Mouse (Mus musculus) small intestine, adult 2 months (tissue): Measurements from ENCODE around the gene Fuca1. TPM values are rescaled to one million over a fixed set of nuclear protein-coding genes. Genes with fewer than 3 reads are reported as not detected.

Experiments
- H3K27ac ChIP-seq: fragments of 200-500 bp; 2 replicates; pipeline ENCODE4 v1.5.1; 2012; ENCODE audit warnings: low read depth, low read length, control low read depth, inconsistent platforms; ENCODE audit not compliant: insufficient read depth
- H3K27me3 ChIP-seq: fragments of 200-500 bp; 2 replicates; pipeline ENCODE4 v1.6.1; 2012; ENCODE audit warnings: mild to moderate bottlenecking, moderate library complexity, low read length, inconsistent platforms; ENCODE audit not compliant: control insufficient read depth, insufficient read depth
- H3K36me3 ChIP-seq: fragments of 200-500 bp; 2 replicates; pipeline ENCODE4 v1.6.1; 2012; ENCODE audit warnings: mild to moderate bottlenecking, low read length, control low read depth, inconsistent platforms; ENCODE audit not compliant: control insufficient read depth, insufficient read depth
- H3K4me1 ChIP-seq: fragments of 200-500 bp; 2 replicates; pipeline ENCODE4 v1.6.1; 2012; ENCODE audit warnings: low read length, inconsistent platforms, mixed read lengths; ENCODE audit not compliant: control insufficient read depth, insufficient read depth, insufficient read length
- H3K4me3 ChIP-seq: fragments of 200-500 bp; 2 replicates; pipeline ENCODE4 v1.5.1; 2012; ENCODE audit warnings: low read depth, mild to moderate bottlenecking, control low read depth, inconsistent platforms, low read length, moderate library complexity
- CTCF ChIP-seq: fragments of 200-500 bp; IDR thresholded peaks from 2 replicates; pipeline ENCODE4 v1.5.1; 2012; ENCODE audit warnings: low read depth, mild to moderate bottlenecking, control low read depth, inconsistent platforms, low read length, moderate library complexity, mixed read lengths; ENCODE audit not compliant: insufficient replicate concordance, insufficient read length; ENCODE audit errors: extremely low read depth
- POLR2A ChIP-seq: fragments of 200-500 bp; IDR thresholded peaks from 2 replicates; pipeline ENCODE4 v1.6.1; 2012; ENCODE audit warnings: low read depth, mild to moderate bottlenecking, control low read depth, inconsistent platforms, low read length, moderate library complexity
- WGBS: fragments of 180-500 bp; shearing (Covaris S2); methylation state at CpG from one replicate; pipeline ENCODE4 v1.1.7; 2018; 5-methylcytosine and 5-hydroxymethylcytosine counted together
- polyA plus RNA-seq: library from polyadenylated mRNA; depleted of rRNA; stranded (reverse); fragments of >200 nt; gene quantifications from 2 replicates; pipeline ENCODE4 v1.2.3, GENCODE M21; 2012

Gene Fuca1
- polyA plus RNA-seq, 1 experiment = 108 TPM

DNA sequence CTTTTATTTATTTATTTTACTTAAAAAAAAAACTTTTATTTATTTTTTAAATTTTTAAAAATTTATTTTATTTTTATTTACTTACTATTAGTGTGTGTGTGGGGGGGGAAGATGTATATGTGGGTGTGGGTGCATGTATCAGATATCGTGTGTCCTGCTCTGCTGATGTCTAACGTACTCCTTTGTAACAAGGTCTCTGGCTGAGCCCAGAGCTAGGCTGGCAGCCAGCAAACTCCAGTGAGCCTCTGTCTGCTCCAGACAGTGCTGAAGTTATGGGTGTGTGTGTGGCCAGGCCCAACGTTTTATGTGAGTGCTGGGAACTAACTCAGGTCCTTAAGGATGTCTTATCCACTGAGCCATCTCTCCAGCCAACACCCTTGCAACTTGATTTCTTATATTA lies 8.4 kb upstream of the Fuca1 start:
- no peak overlapping the region for H3K27ac ChIP-seq
- no peaks in the 10 kb centered on the region for H3K27me3 ChIP-seq
- H3K4me1 ChIP-seq = peaks cover 5% of the 10 kb centered on the region
- WGBS = 78% methylated on average over 3 of the region's 3 CpGs
- TF ChIP-seq POLR2A (no peak), CTCF (no peak)
- H3K4me3 ChIP-seq = no peak overlapping the region
- no peaks in the 10 kb centered on the region for H3K36me3 ChIP-seq

DNA sequence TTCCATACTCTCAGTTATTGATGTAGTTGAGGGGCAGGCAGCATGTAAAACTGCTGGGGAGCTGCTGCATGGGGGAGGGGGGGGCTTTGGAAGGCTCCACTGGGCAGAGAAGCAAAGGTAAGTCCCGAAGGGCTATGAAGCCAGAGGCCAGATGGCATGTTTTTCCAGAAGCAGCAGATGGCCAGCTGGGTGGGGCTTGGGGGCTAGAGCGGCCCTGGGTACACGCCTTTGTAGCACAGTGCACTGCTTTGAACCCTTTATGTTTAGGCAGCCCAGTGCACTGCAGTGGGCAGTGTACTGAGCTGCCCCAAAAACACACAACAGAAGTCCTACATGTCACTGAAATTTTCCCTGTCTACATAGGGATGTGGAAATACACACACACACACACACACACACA lies 7.7 kb upstream of the Fuca1 start:
- Histone ChIP-seq H3K27me3 (no peaks in the 10 kb centered on the region), H3K36me3 (no peaks in the 10 kb centered on the region), H3K4me1 (peaks cover 6% of the 10 kb centered on the region), H3K27ac (no peak overlapping the region), H3K4me3 (no peak overlapping the region)
- WGBS = 33% methylated on average over 3 of the region's 3 CpGs
- TF ChIP-seq CTCF = no peak
- no peak for TF ChIP-seq POLR2A

DNA sequence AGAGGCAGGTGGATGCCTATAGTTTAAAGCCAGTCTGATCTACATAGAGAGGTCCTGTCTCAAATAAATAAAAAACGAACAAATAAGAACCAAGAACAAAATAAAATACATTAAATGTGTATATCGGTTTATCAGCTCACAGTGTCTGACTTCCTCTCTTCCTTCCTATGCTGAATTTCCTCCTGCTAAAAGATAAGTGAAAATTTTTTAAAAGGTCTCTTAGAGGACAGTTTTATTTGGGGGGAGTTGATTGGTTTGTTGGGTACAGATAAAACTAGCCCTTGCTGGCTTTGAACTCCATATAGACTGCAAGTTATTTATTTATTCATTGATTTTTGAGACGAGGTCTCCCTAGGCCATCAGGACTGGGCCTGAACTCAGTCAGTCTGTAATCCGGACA lies 7.1 kb upstream of the Fuca1 start:
- WGBS = 74% methylated on average over 4 of the region's 4 CpGs
- H3K4me1 ChIP-seq = peaks cover 12% of the 10 kb centered on the region
- H3K27me3 ChIP-seq = no peaks in the 10 kb centered on the region
- TF ChIP-seq POLR2A (no peak), CTCF (no peak)
- H3K27ac ChIP-seq = no peak overlapping the region
- H3K36me3 ChIP-seq = no peaks in the 10 kb centered on the region
- H3K4me3 ChIP-seq = no peak overlapping the region

DNA sequence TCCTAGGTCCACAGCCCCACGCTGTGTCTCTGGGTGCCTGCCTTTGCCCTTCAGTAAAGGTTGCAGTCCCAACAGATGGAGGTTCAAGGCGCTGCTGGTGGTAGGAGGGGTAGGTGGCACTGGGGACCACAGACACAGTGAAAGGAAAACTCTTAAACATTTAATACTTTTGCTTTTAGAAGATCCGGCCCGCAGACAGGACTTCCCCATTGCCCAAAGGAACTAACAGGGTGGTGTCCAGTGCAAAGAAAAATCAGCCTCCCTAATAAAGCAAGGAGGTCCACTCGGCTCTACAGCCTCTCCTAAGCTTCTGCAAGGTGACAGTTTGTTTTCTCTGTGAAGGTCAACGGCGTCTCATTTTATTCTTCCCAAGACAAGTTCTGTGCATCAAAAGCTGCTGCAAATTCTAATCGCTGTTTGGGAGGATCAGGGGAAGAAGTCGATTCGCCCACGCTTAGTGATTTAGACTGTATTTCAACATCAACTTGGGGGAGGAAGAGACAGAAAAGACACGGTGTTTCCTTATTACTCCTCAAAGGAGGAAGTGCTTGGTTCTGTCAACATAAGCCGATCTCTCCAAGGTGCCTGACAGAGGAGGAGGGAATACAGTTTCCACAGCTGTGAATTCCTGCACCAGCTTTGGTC lies 1.8 kb upstream of the Fuca1 start:
- H3K27ac ChIP-seq = peak overlapping the region; percentile 85
- peaks cover 10% of the 10 kb centered on the region for H3K36me3 ChIP-seq

DNA sequence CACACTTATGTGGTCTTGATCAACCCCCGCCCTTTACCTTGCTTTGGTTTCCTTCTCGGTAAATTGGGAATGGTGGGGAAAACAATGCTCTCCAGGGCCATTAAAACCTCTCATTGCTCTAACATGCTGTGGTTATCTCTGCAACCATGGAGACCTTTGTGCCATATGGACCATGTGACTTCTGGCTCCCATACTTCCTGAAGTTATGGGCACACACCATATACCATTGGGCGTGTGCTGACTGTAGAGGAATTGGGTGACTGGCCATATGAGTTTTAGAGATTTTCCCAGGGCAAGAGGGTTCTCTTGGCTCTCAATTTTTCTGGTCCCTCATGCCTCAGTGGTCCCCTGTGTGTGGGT lies 1.3 kb upstream of the Fuca1 start:
- TF ChIP-seq CTCF = no peak
- TF ChIP-seq POLR2A = no peak
- peak overlapping the region; percentile 37 for H3K4me3 ChIP-seq
- peaks cover 15% of the 10 kb centered on the region for H3K4me1 ChIP-seq
- no peaks in the 10 kb centered on the region for H3K27me3 ChIP-seq
- H3K36me3 ChIP-seq = peaks cover 13% of the 10 kb centered on the region
- H3K27ac ChIP-seq = peak overlapping the region; percentile 85
- WGBS = 23% methylated on average over 3 of the region's 3 CpGs

More for the DNA sequence above, 1.8 kb upstream of the Fuca1 start:
- WGBS = 26% methylated on average over 13 of the region's 13 CpGs
- peak overlapping the region; percentile 37 for H3K4me3 ChIP-seq
- TF ChIP-seq CTCF (no peak), POLR2A (no peak)
- no peaks in the 10 kb centered on the region for H3K27me3 ChIP-seq
- peaks cover 12% of the 10 kb centered on the region for H3K4me1 ChIP-seq

DNA sequence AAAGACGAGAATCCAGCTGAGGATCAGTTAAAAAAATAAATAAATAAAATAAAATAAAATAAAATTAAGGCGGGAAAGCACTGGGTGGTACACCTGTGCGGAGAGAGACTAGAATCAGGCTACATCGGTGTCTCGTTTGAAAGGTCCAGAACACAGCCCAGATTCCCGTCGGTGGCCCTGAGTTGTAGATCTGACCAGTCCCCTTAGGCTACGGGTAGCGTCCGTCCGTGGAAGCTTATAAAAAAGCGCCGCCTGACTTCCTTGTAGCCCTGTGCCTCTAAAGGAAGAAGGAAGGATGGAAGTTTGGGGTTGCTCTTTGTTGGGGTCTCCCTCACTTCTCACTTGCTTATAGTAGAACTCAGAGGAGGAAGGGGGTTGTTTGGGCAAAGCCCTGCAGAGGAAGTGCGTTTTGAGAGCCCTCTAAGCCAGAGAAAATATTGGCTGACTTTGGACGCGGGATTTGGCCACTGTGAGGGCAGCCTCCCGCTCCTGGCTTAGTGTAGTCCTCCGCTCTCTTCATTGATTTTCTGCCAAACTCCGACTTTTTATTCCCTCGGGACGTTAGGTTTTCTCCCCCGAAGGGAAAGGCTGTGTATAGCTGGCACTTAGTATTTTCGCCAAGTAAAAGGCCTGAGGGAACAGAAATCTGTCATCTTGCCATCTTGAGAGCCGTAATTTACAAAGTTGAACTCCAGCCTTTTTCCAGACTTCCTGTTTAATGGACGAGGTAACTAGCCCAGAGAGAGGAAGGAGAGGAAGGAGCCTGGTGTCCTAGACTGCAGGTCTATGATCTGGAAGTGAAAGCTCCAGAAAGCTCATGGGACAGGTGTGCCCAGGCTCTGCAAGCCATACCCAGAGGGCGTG lies 954 bp downstream of the Fuca1 start:
- TF ChIP-seq POLR2A (peak; percentile 65; the same call in 1 of the 2 replicates), CTCF (no peak; the same call in 1 of the 2 replicates)
- peaks cover 18% of the 10 kb centered on the region for H3K4me1 ChIP-seq
- H3K27me3 ChIP-seq = no peaks in the 10 kb centered on the region
- peaks cover 26% of the 10 kb centered on the region for H3K36me3 ChIP-seq
- peak overlapping the region; percentile 88 for H3K4me3 ChIP-seq
- 1% methylated on average over 26 of the region's 26 CpGs for WGBS
- peak overlapping the region; percentile 91 for H3K27ac ChIP-seq

DNA sequence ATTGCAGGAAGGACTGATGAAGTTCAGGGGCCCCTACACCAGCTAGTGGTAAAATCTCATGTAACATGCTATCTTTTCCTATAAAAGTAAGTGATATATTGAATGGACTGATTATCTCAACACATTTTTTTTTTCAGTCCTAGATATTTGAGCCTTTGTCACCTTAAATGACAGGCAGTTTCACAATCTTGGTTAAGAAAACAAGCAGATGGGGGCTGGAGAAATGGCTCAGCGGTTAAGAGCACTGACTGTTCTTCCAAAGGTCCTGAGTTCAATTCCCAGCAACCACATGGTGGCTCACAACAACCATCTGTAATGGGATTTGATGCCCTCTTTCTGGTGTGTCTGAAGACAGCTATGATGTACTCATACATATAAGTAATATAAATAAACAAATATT lies 1.7 kb downstream of the Fuca1 start:
- peaks cover 18% of the 10 kb centered on the region for H3K4me1 ChIP-seq
- H3K27me3 ChIP-seq = no peaks in the 10 kb centered on the region
- TF ChIP-seq POLR2A (no peak), CTCF (no peak)
- H3K4me3 ChIP-seq = no peak overlapping the region
- 24% methylated on average over 1 of the region's 1 CpGs for whole genome bisulfite sequencing
- peaks cover 30% of the 10 kb centered on the region for H3K36me3 ChIP-seq
- H3K27ac ChIP-seq = no peak overlapping the region
